Mouse (Mus musculus) monocyte, adult 59 days (primary cell): ENCODE data around the gene Scgb1a1. TPM values are rescaled to one million over a fixed set of nuclear protein-coding genes. Genes with fewer than 3 reads are reported as not detected.

Source experiments
- total RNA-seq, 2 experiments: library from RNA; stranded (reverse); gene quantifications; one replicate each; pipeline ENCODE4 v1.2.4; 2023

The Scgb1a1 gene
- total RNA-seq, result not detected

GRCm38 (mm10) chr19:9087821-9088220, at the start of gene Scgb1a1:
TSS of gene Scgb1a1 (minus strand) at chr19:9087958.

DNA sequence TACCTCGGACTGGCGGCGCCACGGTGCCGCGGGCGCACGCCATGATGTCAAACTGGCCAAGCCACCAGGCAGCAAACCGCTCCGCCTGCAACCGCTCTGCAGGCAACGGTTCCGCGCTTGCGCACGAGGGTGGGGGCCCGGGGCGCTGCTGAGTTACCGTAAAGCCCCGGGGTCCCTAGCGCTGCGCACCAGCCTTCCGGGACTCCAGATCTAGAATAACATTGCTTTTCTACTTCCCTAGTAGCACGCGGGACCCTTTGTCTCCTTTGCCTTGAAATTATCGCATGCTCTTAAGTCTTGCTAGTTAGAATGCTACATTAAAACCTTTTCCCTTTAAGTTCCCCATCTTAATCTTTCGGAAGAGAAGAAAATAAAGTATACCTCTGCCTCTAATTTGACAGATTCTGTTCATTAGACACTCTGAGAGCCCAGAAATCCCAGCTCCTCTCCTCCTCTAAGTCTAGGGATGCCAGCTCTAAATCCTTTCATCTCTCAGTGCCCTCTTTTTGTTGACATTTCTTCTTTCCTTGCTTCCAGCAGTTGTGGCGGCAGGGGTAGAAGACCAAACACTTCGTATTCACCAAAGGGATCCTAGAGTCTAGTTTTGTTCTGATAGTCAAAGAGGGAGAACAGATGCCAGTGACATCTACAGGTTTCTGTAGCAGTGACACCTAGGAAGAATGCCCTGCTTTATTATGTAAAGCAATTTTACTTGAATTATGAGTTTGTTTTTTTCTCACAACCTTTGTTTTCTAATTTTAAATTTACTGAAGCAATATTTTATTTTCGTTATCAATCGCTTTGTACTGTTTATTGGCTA, 48.0 kb upstream of the Scgb1a1 start, which contains the start of gene Asrgl1:
Gene Asrgl1 (minus strand): TSS at position 125 of the 820 bp plus-strand sequence.

Other genes starting within 250 kb of the Scgb1a1 start
- gene Gng3, start 248.8 kb downstream of the Scgb1a1 start, total RNA-seq, result not detected
- under 1 TPM; 0.27 to 0.55 TPM for gene Lrrn4cl, start 237.2 kb downstream of the Scgb1a1 start, total RNA-seq
- gene Ubxn1, start 216.5 kb downstream of the Scgb1a1 start, total RNA-seq, result 100 to 1,000 TPM; 107 to 138 TPM
- gene Uqcc3, start 207.0 kb downstream of the Scgb1a1 start, total RNA-seq, result 10 to 100 TPM; 19.3 to 24.4 TPM
- 10 to 100 TPM; 11.6 to 16.5 TPM for gene Lbhd1, start 204.2 kb downstream of the Scgb1a1 start, total RNA-seq
- gene Gm49403, start 204.0 kb downstream of the Scgb1a1 start, total RNA-seq, result not detected
- 10 to 100 TPM; 32.3 to 36.4 TPM for gene 1810009A15Rik, start 199.1 kb downstream of the Scgb1a1 start, total RNA-seq
- gene Gm49416, start 199.0 kb downstream of the Scgb1a1 start, total RNA-seq, result 1 to 10 TPM in 1 of 2 experiments, not detected in 1; 6.1 TPM
- gene Ints5, start 195.0 kb downstream of the Scgb1a1 start, total RNA-seq, result 10 to 100 TPM; 13.1 to 16.0 TPM
- gene Ganab, start 189.9 kb downstream of the Scgb1a1 start, total RNA-seq, result 100 to 1,000 TPM; 114 to 122 TPM
- gene B3gat3, start 167.6 kb downstream of the Scgb1a1 start, total RNA-seq, result 10 to 100 TPM; 48.9 to 52.6 TPM
- gene Rom1, start 158.6 kb downstream of the Scgb1a1 start, total RNA-seq, result 1 to 10 TPM; 2.6 to 3.1 TPM
- gene Eml3, start 158.4 kb downstream of the Scgb1a1 start, total RNA-seq, result 10 to 100 TPM; 62.0 to 62.9 TPM
- 100 to 1,000 TPM; 112 to 114 TPM for gene Mta2, start 146.1 kb downstream of the Scgb1a1 start, total RNA-seq
- gene Tut1, start 134.1 kb downstream of the Scgb1a1 start, total RNA-seq, result 10 to 100 TPM; 15.6 to 15.7 TPM
- 100 to 1,000 TPM; 194 to 241 TPM for gene Eef1g, start 120.9 kb downstream of the Scgb1a1 start, total RNA-seq
- gene Ahnak, start 98.7 kb downstream of the Scgb1a1 start, total RNA-seq, result 1,000 to 10,000 TPM; 1,396 to 1,409 TPM
- gene Asrgl1, start 47.7 kb upstream of the Scgb1a1 start, total RNA-seq, result 10 to 100 TPM; 19.8 to 25.4 TPM